Mouse (Mus musculus): Measurements from ENCODE around the gene Rnase9. TPM values are rescaled to one million over a fixed set of nuclear protein-coding genes. Genes with fewer than 3 reads are reported as not detected.

Rnase9 gene
- total RNA-seq, 2 experiments from 2014 or later = not detected

Other genes with a start within 250 kb of the Rnase9 start
- under 1 TPM in 1 of 2 experiments, not detected in 1; 0.58 TPM for gene Ccnb1ip1, start 234.1 kb downstream of the Rnase9 start, total RNA-seq (2021)
- 10 to 100 TPM; 33.5 to 35.3 TPM for gene Parp2, start 234.0 kb downstream of the Rnase9 start, total RNA-seq (2021)
- 1 to 10 TPM; 1.6 to 3.4 TPM for gene Tep1, start 171.3 kb downstream of the Rnase9 start, total RNA-seq (2021)
- 1 to 10 TPM; 1.3 to 1.7 TPM for gene Klhl33, start 144.4 kb downstream of the Rnase9 start, total RNA-seq (2021)
- gene Osgep, start 117.0 kb downstream of the Rnase9 start, total RNA-seq (2021) = 10 to 100 TPM; 37.8 to 40.1 TPM
- gene Apex1, start 116.9 kb downstream of the Rnase9 start, total RNA-seq (2021) = 10 to 100 TPM; 78.9 to 83.2 TPM
- gene Pip4p1, start 111.0 kb downstream of the Rnase9 start, total RNA-seq (2021) = 10 to 100 TPM; 72.8 to 76.0 TPM
- 10 to 100 TPM in 1 of 2 experiments, 1 to 10 TPM in 1; 9.3 to 11.6 TPM for gene Pnp, start 110.8 kb downstream of the Rnase9 start, total RNA-seq (2021)
- 10 to 100 TPM in 1 of 2 experiments, 1 to 10 TPM in 1; 8.0 to 10.6 TPM for gene Gm49342, start 97.4 kb downstream of the Rnase9 start, total RNA-seq (2021)
- 1 to 10 TPM in 1 of 2 experiments, under 1 TPM in 1; 0.78 to 1.0 TPM for gene Pnp2, start 85.9 kb downstream of the Rnase9 start, total RNA-seq (2021)
- under 1 TPM in 1 of 2 experiments, not detected in 1; 0.24 TPM for gene Rnase10, start 34.1 kb downstream of the Rnase9 start, total RNA-seq (2021)
- gene Rnase11, start 8.3 kb upstream of the Rnase9 start, total RNA-seq (2021) = not detected
- not detected for gene Rnase12, start 15.8 kb upstream of the Rnase9 start, total RNA-seq (2021)
- not detected for gene Olfr750, start 32.6 kb upstream of the Rnase9 start, total RNA-seq (2021)
- gene Rnase4, start 49.2 kb upstream of the Rnase9 start, total RNA-seq (2021) = 10 to 100 TPM; 10.3 to 11.0 TPM
- gene Ang, start 49.3 kb upstream of the Rnase9 start, total RNA-seq (2021) = 1 to 10 TPM; 2.1 TPM
- not detected for gene Eddm3b, start 72.6 kb upstream of the Rnase9 start, total RNA-seq (2021)
- under 1 TPM in 1 of 2 experiments, not detected in 1; 0.32 TPM for gene Rnase6, start 82.0 kb upstream of the Rnase9 start, total RNA-seq (2021)
- gene Rnase1, start 104.9 kb upstream of the Rnase9 start, total RNA-seq (2021) = under 1 TPM in 1 of 2 experiments, not detected in 1; 0.48 TPM
- not detected for gene Rnase2b, start 120.4 kb upstream of the Rnase9 start, total RNA-seq (2021)
- not detected for gene Ang2, start 157.3 kb upstream of the Rnase9 start, total RNA-seq (2021)
- not detected for gene Ear14, start 161.5 kb upstream of the Rnase9 start, total RNA-seq (2021)
- gene Rnase2a, start 214.2 kb upstream of the Rnase9 start, total RNA-seq (2021) = not detected

Data from left cerebral cortex, postnatal 4 days (tissue).